Mouse (Mus musculus) bone marrow macrophage, adult 2 months (primary cell): ENCODE results near the gene BC025920. TPM values are rescaled to one million over a fixed set of nuclear protein-coding genes. Genes with fewer than 3 reads are reported as not detected.
"Not testable (repeated sequence)": the region's sequence is repeated elsewhere in the genome, so short reads cannot be mapped to it uniquely, and the experiment has no call there.

Source experiments
- H3K27ac ChIP-seq: 2 replicates; pipeline ENCODE4 v1.5.1; 2012; ENCODE audit warnings: low read depth, low read length; ENCODE audit not compliant: insufficient read depth
- H3K4me1 ChIP-seq: 2 replicates; pipeline ENCODE4 v1.6.1; 2012; ENCODE audit warnings: low read length; ENCODE audit not compliant: control insufficient read depth, insufficient read depth
- H3K4me3 ChIP-seq: 2 replicates; pipeline ENCODE4 v1.5.1; 2012; ENCODE audit warnings: mild to moderate bottlenecking, low read length, moderate library complexity; ENCODE audit not compliant: insufficient read depth
- CTCF ChIP-seq: IDR thresholded peaks from 2 replicates; pipeline ENCODE4 v1.5.1; 2012; ENCODE audit warnings: low read depth, mild to moderate bottlenecking, low read length, moderate library complexity
- POLR2A ChIP-seq: IDR thresholded peaks from 2 replicates; pipeline ENCODE4 v1.6.1; 2012; ENCODE audit warnings: mild to moderate bottlenecking, low read depth, low read length, borderline replicate concordance
- polyA plus RNA-seq: library from polyadenylated mRNA; stranded (reverse); fragments of >200 nt; gene quantifications from 2 replicates; pipeline ENCODE4 v1.2.4, GENCODE M21; 2012; ENCODE audit not compliant: missing spikeins, insufficient read depth, insufficient read length

Gene BC025920
- polyA plus RNA-seq, 1 experiment, result 0.78 TPM

DNA sequence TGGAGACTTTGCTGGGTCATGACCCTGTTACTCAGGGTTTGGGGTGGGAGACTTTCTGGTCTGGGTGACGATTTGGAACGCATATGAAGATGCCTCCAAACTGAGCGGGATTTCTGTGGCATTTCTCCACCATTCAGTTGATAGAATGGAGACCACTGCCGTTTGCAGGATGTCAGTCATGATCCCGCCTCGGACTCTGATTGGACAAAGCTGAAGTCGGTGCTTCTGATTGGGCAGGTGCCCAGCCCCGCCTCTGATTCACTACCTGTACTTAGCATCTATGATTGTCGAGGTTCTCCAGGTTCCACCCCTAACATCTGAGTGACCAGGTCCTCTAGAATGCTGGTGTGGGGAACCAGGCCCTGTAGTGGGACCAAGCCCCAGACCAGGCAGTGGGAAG, 14.7 kb downstream of the BC025920 start:
- H3K4me3 ChIP-seq, result no peak overlapping the region
- TF ChIP-seq POLR2A, result no peak
- TF ChIP-seq CTCF, result no peak
- H3K4me1 ChIP-seq, result peaks cover 13% of the 10 kb centered on the region
- peak overlapping the region; percentile 60 for H3K27ac ChIP-seq

DNA sequence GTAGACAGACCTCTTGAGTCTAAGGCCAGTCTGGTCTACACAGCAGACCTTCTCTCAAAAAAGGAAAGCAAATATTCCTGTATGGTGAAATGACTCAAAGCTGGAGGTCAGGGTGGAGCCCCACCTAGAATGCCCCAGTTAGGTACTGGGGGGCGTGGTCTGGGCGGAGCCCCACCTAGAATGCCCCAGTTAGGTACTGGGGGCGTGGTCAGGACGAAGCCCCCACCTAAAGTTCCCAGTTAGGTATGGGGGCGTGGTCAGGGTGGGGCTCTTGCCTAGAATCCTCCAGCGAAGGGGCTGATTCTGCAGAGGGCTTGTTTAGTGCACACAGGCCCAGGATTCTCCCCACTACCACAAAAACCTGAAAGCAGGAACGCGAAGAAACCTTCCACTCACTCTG, 17.4 kb downstream of the BC025920 start:
- no peak for TF ChIP-seq CTCF
- no peak for TF ChIP-seq POLR2A
- no peak overlapping the region for H3K4me3 ChIP-seq
- H3K27ac ChIP-seq, result no peak overlapping the region
- peaks cover 28% of the 10 kb centered on the region for H3K4me1 ChIP-seq

DNA sequence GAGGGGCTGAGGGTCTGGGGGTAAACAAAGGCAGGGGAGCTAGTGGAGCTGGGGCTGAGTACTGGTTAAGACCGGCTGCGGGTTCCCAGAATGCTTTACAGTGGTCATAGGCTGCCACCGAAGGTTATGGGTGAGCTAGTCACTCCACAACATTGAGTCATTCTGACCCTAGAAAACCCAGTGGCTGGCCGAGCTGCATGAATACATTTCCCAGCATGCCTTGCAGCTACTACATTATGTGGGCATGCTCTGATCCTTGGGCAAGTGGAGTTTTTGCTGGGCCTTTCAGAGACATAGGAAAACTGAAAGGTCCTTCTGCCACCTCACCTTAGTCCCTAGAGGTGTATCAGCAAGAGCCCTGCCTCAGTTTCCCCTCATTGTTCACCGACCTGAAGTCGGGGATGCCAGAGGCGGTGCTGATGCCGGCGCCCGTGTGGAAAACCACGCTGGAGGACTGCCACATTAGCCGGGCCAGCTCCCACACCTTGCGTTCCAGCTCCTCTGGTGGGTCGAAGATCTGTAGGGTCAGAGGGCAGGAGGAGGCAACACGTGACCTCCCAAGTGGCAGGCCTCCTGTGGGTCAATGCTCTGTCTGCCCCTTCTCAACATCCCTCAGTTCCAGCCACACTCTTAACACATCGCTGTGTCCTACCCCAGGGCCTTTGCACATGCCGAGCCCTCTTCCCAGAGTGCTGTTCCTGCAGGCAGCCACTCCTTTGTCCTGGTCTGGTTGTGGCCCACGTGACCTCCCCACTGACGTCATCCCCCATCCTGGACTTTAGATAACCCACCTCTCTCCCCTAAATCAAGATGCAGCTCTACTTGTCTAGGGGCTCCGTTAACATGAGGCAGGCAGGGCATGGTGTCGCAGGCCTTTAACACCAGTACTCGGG, 20.3 kb downstream of the BC025920 start:
- Histone ChIP-seq H3K4me3 (peak overlapping the region; percentile 75), H3K27ac (peak overlapping the region; percentile 87), H3K4me1 (peaks cover 19% of the 10 kb centered on the region)
- TF ChIP-seq CTCF (no peak), POLR2A (no peak)

DNA sequence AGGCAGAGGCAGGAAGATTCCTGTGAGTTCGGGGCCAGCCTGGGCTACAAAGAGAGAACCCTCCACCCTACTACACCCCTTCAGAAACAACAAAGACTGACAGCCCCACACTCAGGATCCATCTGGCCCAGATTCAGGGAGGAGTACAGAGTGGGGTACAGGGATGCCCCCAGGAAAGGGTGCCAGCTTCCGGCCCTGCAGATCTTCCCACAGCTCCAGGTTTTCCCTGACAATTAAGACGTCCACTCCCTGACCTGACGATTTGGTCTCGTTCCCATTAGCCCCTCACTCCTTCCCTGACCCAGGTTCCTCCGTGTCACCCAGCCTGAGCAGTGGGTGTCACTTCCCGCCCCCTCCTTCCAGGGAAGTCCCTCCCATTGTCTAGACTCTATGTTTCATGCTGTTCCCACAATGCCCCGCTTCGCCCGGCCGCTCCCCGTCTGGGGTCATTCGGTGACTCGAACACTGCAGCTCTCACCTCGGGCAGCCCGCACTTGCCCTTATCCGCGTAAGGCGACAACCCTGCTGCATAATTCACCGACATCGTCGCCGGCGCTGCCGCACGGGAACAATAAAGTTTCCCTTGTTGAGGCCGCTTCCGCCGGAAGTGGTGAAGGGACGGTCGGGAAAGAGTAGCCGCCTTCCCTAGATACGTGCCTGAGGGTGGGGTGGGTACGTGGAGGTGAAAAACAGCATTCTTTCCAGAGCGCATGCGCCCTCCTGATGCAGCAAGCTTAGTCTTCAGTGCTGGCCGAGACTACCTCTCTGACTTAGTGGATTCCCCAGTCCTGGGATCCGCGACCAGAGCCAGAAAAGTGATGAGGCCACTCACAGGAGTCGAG, 21.1 kb downstream of the BC025920 start, which contains the start of gene Sirt6:
Gene Sirt6 (minus strand): TSS at position 804 of the 842 bp plus-strand sequence.
- Histone ChIP-seq H3K27ac (peak within 1 kb of the TSS; percentile 87), H3K4me3 (peak within 1 kb of the TSS; percentile 75), H3K4me1 (peaks cover 19% of the 10 kb centered on the region)
- TF ChIP-seq CTCF (0 out of 2 replicates have a peak, but pooled peaks have one; percentile 19), POLR2A (no peak; the same call in 1 of the 2 replicates)

DNA sequence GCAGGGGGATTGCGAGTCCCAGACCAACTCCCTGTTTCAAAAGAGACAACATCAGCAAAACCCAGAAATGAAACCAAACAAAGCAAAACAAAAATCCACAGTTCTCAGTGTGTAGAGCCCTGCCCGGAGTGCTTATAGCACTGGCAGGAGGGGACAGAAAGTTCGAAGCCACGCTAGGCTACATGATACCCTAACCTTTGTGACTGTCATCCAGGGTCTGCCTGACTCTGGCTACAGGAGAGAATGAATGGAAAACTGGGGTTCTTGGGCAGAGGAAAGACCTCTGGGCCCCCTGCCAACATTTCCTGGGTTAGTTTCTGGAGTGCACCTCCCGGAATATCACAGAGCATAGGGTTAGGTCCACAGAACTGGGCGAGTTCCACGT, 21.8 kb downstream of the BC025920 start:
- Histone ChIP-seq H3K4me3 (peak overlapping the region; percentile 75), H3K4me1 (peaks cover 19% of the 10 kb centered on the region), H3K27ac (peak overlapping the region; percentile 87)
- TF ChIP-seq CTCF (no peak), POLR2A (no peak)

DNA sequence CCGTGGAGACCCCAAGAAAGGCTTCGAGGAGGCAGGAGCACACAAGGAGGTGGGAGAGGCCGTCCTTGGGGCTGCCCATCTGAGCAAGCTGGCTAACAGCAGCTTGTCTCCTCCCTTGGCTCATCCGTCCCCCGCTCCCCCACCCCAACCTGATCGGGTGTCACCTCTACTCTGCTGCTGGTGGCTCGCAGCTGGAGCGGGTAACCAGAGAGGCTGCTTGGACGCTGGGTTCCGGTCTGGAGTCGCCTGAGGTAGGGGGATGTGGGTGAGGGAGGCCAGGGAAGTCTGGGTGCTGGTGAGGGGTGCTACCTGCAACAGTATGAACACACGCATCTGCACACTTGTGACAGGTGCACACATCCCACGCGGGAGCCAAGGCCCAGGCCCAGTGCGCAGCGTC, 22.3 kb downstream of the BC025920 start, which contains the start of gene Ankrd24:
Gene Ankrd24 (plus strand): TSS at position 151 of the 400 bp plus-strand sequence.
- Histone ChIP-seq H3K27ac (peak within 1 kb of the TSS; percentile 87), H3K4me1 (peaks cover 21% of the 10 kb centered on the region), H3K4me3 (peak within 1 kb of the TSS; percentile 75)
- no peak for TF ChIP-seq POLR2A

DNA sequence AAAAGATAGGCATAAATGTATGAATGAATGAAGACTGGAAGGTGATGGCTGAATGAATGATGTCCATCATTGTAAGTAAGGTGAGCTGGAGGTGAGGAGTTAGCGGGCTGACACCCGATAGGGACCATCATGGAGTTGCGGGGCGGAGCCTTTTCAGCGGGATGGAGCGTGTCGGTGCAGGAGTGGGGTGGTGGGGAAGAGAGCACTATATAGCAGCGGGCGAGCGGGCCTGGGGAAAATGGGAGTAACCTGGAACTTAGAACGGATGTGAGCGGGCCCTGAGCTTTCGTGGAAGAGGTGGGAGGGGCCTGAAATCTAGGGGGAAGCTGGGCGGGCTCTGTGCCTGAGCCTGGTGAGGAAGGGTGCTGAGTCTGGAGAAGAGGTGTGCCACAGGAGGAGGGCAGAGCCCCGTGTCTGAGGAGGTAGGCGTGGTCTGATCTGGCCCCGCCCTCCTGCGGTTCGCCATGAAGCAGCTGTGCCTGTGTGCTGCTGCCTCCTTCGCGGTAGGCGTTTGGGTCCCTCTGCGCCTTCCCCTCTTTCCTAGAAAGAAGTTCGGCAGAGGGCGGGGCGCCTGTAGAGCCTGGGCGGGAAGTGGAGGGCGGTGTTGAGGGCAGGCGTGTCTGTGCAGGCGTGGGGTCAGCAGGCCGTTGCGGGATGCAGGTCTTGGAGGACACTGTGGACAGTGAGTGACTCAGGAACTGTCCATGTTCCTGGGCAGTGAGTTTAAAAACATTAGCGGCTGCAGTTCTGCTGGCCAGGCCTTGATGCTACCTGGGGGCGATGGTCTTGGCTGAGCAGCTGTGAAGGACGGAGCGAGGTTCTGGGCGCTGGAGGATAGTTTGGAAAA, 27.4 kb downstream of the BC025920 start:
- TF ChIP-seq CTCF (no peak), POLR2A (no peak)
- peaks cover 7% of the 10 kb centered on the region for H3K4me1 ChIP-seq
- H3K27ac ChIP-seq, result no peak overlapping the region
- peak overlapping the region; percentile 54 for H3K4me3 ChIP-seq

DNA sequence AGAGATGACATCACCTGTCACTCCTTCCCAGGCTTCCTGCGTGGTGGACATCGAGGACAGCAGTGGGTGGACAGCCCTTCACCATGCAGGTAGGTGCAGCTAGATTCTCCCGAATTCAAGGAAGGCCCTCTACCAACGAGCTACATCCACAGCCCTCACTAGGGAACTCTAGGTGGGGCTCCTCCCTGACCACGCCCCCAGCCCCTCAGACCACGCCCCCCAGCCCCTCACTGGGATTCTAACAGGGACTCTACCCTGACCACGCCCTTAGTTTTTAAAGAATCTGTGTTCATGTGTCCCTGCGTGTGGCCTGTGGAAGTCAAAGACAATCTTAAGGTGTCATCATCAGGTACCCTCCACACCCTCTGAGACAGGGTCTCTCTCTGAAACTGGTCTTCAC, 30.3 kb downstream of the BC025920 start:
- TF ChIP-seq CTCF (no peak), POLR2A (no peak)
- H3K27ac ChIP-seq, result no peak overlapping the region
- no peak overlapping the region for H3K4me3 ChIP-seq
- peaks cover 7% of the 10 kb centered on the region for H3K4me1 ChIP-seq

DNA sequence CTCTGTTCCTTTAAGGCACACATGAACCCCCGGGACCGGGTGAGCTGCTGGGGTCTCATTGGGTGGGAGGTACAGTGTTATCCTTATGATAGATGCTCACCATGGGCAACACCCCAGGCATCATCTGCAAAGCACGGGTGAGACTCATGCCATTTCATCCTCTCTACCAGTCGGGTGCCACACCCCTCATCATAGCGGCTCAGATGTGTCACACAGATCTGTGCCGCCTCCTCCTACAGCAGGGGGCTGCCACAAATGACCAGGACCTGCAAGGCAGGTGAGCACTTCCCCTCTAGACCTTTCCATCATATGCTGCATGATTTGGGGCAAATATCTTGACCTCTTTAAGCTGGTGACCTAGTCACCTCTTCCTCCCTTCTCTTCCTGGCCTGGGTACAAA, 32.0 kb downstream of the BC025920 start:
- H3K4me1 ChIP-seq, result peaks cover 14% of the 10 kb centered on the region
- no peak for TF ChIP-seq POLR2A
- H3K4me3 ChIP-seq, result no peak overlapping the region
- H3K27ac ChIP-seq, result no peak overlapping the region

DNA sequence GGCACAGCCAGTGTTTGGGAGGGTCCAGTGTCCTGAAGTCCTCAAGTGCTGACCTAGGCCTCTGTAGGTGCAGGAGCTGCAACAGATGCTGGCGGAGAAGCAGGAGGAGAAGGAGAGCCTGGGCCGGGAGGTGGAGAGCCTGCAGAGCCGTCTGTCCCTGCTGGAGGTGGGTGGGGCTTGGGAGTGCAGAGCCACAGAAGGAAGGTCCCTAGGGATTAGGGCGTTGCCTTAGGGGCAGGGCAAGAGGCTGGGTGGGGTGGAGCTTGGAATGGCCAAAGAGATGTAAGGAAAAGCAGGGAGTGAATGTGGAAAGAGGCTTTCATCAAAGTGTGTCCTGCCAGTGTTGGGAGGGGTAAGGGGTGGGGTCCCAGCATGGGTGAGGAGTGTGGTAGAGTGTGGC, 34.8 kb downstream of the BC025920 start:
- H3K4me1 ChIP-seq, result peaks cover 12% of the 10 kb centered on the region
- H3K4me3 ChIP-seq, H3K27ac ChIP-seq: not testable (repeated sequence)
